Mouse (Mus musculus): ENCODE results near the gene 2610002M06Rik.

2610002M06Rik gene

GRCm38 (mm10) chrX:107816218-107816554 lies at the start of gene 2610002M06Rik:
Gene 2610002M06Rik (minus strand): TSS chrX:107816334.
- no peak for TF ChIP-seq GATA4 (IDR thresholded peaks at IDR 0.05; ENCODE audit: insufficient replicate concordance, low read length)

GRCm38 (mm10) chrX:107858165-107858564 lies 42.0 kb upstream of the 2610002M06Rik start:
- no peak for TF ChIP-seq GATA4 (IDR thresholded peaks at IDR 0.05; ENCODE audit: insufficient replicate concordance, low read length)

GRCm38 (mm10) chrX:107816726-107817125 lies 592 bp upstream of the 2610002M06Rik start:
- TF ChIP-seq GATA4 (IDR thresholded peaks at IDR 0.05; ENCODE audit: insufficient replicate concordance, low read length) = no peak

- no peak for TF ChIP-seq GATA4 (IDR thresholded peaks at IDR 0.05; ENCODE audit: insufficient replicate concordance, low read length)
These were observed 474 bp downstream of the 2610002M06Rik start for GRCm38 (mm10) chrX:107815502-107816217.

GRCm38 (mm10) chrX:107812120-107812519 lies 4.0 kb downstream of the 2610002M06Rik start:
- no peak for TF ChIP-seq GATA4 (IDR thresholded peaks at IDR 0.05; ENCODE audit: insufficient replicate concordance, low read length)

- TF ChIP-seq GATA4 (IDR thresholded peaks at IDR 0.05; ENCODE audit: insufficient replicate concordance, low read length) = no peak
These were observed 19.2 kb downstream of the 2610002M06Rik start for GRCm38 (mm10) chrX:107796919-107797318.

GRCm38 (mm10) chrX:107795785-107796184 lies 20.3 kb downstream of the 2610002M06Rik start:
- TF ChIP-seq GATA4 (IDR thresholded peaks at IDR 0.05; ENCODE audit: insufficient replicate concordance, low read length) = no peak

GRCm38 (mm10) chrX:107792290-107792689 lies 23.8 kb downstream of the 2610002M06Rik start, which contains the start of gene Tent5d:
Gene Tent5d (plus strand): TSS chrX:107792590.
- TF ChIP-seq GATA4 (IDR thresholded peaks at IDR 0.05; ENCODE audit: insufficient replicate concordance, low read length) = no peak

GRCm38 (mm10) chrX:107790750-107791493 lies 25.2 kb downstream of the 2610002M06Rik start:
- TF ChIP-seq GATA4 (IDR thresholded peaks at IDR 0.05; ENCODE audit: insufficient replicate concordance, low read length) = no peak

- no peak for TF ChIP-seq GATA4 (IDR thresholded peaks at IDR 0.05; ENCODE audit: insufficient replicate concordance, low read length)
These were observed 26.0 kb downstream of the 2610002M06Rik start for GRCm38 (mm10) chrX:107790136-107790535.

GRCm38 (mm10) chrX:107767896-107768295 lies 48.2 kb downstream of the 2610002M06Rik start:
- TF ChIP-seq GATA4 (IDR thresholded peaks at IDR 0.05; ENCODE audit: insufficient replicate concordance, low read length) = no peak

Measured in liver, adult (tissue).